Mouse (Mus musculus) hindbrain, postnatal 0 days (tissue): ENCODE results near the gene Aagab. TPM values are rescaled to one million over a fixed set of nuclear protein-coding genes. Genes with fewer than 3 reads are reported as not detected.

Experiments used
- ATAC-seq: fragments of 200-750 bp; cut with Nextera tagmentation; 2 replicates; pipeline ENCODE4 v1.8.0; 2017; ENCODE audit warnings: mild to moderate bottlenecking, moderate TSS enrichment, moderate library complexity
- DNase-seq: peaks from one replicate; pipeline ENCODE4 v3.0.0-alpha.2; 2015; ENCODE audit warnings: low spot score
- H3K27ac ChIP-seq: fragments of 300-500 bp; sonication (generic); 2 replicates; pipeline ENCODE4 v1.5.1; 2014; ENCODE audit warnings: mild to moderate bottlenecking
- H3K27me3 ChIP-seq: fragments of 300-500 bp; sonication (generic); 2 replicates; pipeline ENCODE4 v1.6.1; 2014; ENCODE audit warnings: low read length, mixed read lengths; ENCODE audit not compliant: insufficient read depth
- H3K36me3 ChIP-seq: fragments of 300-500 bp; sonication (generic); 2 replicates; pipeline ENCODE4 v1.6.1; 2014; ENCODE audit warnings: low read length, mixed read lengths; ENCODE audit not compliant: insufficient read depth
- H3K4me1 ChIP-seq: fragments of 300-500 bp; sonication (generic); 2 replicates; pipeline ENCODE4 v1.6.1; 2014; ENCODE audit warnings: antibody characterized with exemption, low read length, mixed read lengths; ENCODE audit not compliant: insufficient read depth
- H3K4me2 ChIP-seq: fragments of 300-500 bp; sonication (generic); 2 replicates; pipeline ENCODE4 v1.6.1; 2014; ENCODE audit warnings: low read depth, mild to moderate bottlenecking, low read length, moderate library complexity, mixed read lengths
- H3K4me3 ChIP-seq: fragments of 300-500 bp; sonication (generic); 2 replicates; pipeline ENCODE4 v1.5.1; 2014; ENCODE audit warnings: low read length
- H3K9ac ChIP-seq: fragments of 300-500 bp; sonication (generic); replicated peaks from 2 replicates; pipeline ENCODE4 v1.6.1; 2014; ENCODE audit warnings: mild to moderate bottlenecking, low read length, moderate library complexity, mixed read lengths
- H3K9me3 ChIP-seq: fragments of 300-500 bp; sonication (generic); 2 replicates; pipeline ENCODE4 v1.6.1; 2016; ENCODE audit warnings: low read length, mixed read lengths
- CTCF ChIP-seq: IDR thresholded peaks from 2 replicates; pipeline ENCODE4 v1.5.1; 2016; ENCODE audit warnings: antibody characterized with exemption, control low read depth, low read depth
- WGBS: fragments of 180-500 bp; shearing (Covaris S2); extraction: QIAGEN DNeasy Blood & Tissue Kit; methylation state at CpG from one replicate; pipeline ENCODE4 v1.1.7; 2014; 5-methylcytosine and 5-hydroxymethylcytosine counted together
- polyA plus RNA-seq: library from polyadenylated mRNA; unstranded; fragments of >200 nt; fragmentation: Nextera tagmentation; extraction: Ambion mirVana; gene quantifications from 2 replicates; pipeline ENCODE4 v1.2.1, GENCODE M21; 2015
- total RNA-seq: library from RNA; depleted of rRNA; stranded (reverse); fragments of >200 nt; gene quantifications from 2 replicates; pipeline ENCODE4 v1.2.3, GENCODE M21; 2014

Gene Aagab
- total and polyA plus RNA-seq, 2 experiments from 2014 or later = 30.9 to 51.9 TPM

DNA sequence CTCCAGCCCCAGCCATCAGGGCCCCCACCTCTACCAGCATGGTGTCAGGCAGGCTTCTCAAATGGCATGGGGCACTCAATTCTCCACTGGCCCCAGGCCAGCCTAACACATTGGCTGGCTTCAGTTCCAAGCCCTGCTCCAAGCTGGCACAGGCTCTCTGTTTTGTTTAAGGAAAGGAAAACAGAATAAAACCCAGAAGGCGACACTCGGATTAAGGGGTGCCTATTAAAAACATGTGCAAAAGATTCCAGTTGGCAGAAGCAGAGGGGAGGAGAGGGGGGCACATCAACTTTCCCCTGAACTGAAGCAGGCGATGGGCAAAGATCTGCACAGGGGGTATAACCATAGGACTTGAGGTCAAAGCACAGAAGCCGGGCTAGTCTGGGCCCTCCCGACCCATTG is 56.5 kb downstream of the Aagab start:
- no peaks in the 10 kb centered on the region for H3K27me3 ChIP-seq
- no peaks in the 10 kb centered on the region for H3K36me3 ChIP-seq
- no peak overlapping the region for H3K4me2 ChIP-seq
- peak overlapping the region; percentile 15; the same call in 1 of the 2 replicates for H3K27ac ChIP-seq
- peaks cover 13% of the 10 kb centered on the region for H3K4me1 ChIP-seq
- WGBS = 40% methylated on average over 5 of the region's 5 CpGs
- no peak overlapping the region for H3K9ac ChIP-seq
- H3K9me3 ChIP-seq = no peaks in the 10 kb centered on the region
- TF ChIP-seq CTCF = no peak
- DNase-seq (peak; percentile 80), ATAC-seq (peak; percentile 57; the same call in 1 of the 2 replicates)
- no peak overlapping the region for H3K4me3 ChIP-seq

DNA sequence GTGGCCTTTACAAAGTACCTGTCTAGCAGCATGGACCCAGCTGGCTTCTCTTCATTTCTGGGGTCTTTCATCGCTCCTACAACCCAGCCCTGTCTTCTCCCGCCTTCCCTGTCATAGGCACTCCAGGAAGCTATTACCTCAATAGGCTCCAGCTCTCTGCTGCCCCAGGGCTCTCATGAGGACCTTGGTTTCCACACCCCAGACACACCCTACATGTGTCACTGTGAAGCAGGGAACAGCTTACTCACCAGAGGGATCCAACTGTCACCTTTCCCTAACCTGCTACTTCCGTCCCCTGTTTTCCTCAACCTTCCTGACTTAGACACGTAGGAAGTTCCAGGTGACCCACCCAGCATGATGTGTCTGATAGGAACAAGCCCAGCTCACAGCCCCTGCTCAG is 57.6 kb downstream of the Aagab start:
- TF ChIP-seq CTCF = no peak
- Histone ChIP-seq H3K27me3 (no peaks in the 10 kb centered on the region), H3K4me1 (peaks cover 15% of the 10 kb centered on the region; the same call in 1 of the 2 replicates), H3K9me3 (no peaks in the 10 kb centered on the region), H3K27ac (no peak overlapping the region), H3K4me2 (no peak overlapping the region), H3K4me3 (no peak overlapping the region), H3K9ac (no peak overlapping the region), H3K36me3 (no peaks in the 10 kb centered on the region)
- 94% methylated on average over 4 of the region's 4 CpGs for WGBS
- no peak for ATAC-seq
- DNase-seq = no peak

DNA sequence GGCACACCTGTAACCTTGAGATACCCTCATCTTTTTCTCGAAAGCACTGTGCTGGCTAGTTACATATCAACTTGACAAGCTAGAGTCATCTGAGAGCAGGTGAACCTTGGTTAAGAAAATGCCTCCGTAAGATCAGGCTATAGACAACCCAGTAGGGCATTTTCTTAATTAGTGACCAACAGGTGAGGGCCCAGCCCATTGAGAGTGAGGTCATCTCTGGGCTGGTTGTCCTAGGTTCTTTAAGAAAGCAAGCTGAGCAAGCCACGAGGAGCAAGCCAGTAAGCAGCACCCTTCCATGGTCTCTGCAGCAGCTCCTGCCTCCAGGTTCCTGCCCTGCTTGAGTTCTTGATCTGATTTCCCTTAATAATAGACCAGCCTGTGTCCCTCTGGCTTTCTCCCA is 58.2 kb downstream of the Aagab start:
- WGBS = 91% methylated on average over 3 of the region's 3 CpGs
- peaks cover 17% of the 10 kb centered on the region; the same call in 1 of the 2 replicates for H3K4me1 ChIP-seq
- no peak for TF ChIP-seq CTCF
- no peaks in the 10 kb centered on the region for H3K9me3 ChIP-seq
- H3K4me2 ChIP-seq = no peak overlapping the region
- no peak overlapping the region for H3K4me3 ChIP-seq
- H3K36me3 ChIP-seq = no peaks in the 10 kb centered on the region
- no peak for DNase-seq
- H3K27ac ChIP-seq = no peak overlapping the region
- ATAC-seq = no peak
- H3K27me3 ChIP-seq = no peaks in the 10 kb centered on the region
- no peak overlapping the region for H3K9ac ChIP-seq

DNA sequence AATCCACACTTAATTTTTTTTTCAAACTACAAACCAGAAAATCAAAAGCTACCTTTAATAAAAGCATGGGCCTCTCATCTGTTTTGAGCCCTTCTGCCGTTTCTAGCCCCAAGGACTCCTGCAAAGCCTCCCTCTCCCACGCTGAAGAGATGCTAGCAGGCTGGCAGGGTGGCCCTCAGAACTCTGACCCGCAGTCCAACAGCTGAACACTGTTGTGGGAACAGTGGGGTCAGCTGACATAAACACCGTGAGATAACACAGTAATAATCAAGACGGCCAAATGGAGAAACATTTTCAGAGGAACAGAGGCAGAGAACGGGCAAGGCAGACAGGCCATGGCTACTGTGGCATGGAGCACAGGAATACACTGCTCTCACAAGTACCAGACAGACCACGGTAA is 60.3 kb downstream of the Aagab start:
- 85% methylated on average over 7 of the region's 7 CpGs for WGBS
- Histone ChIP-seq H3K36me3 (no peaks in the 10 kb centered on the region), H3K27ac (no peak overlapping the region), H3K27me3 (no peaks in the 10 kb centered on the region), H3K4me2 (no peak overlapping the region), H3K4me3 (no peak overlapping the region), H3K4me1 (peaks cover 28% of the 10 kb centered on the region), H3K9me3 (no peaks in the 10 kb centered on the region), H3K9ac (no peak overlapping the region)
- ATAC-seq (no peak), DNase-seq (no peak)
- no peak for TF ChIP-seq CTCF

GRCm38 (mm10) chr9:63663222-63663621 is 60.8 kb downstream of the Aagab start:
- Histone ChIP-seq H3K4me3 (no peak overlapping the region), H3K27ac (no peak overlapping the region), H3K36me3 (no peaks in the 10 kb centered on the region), H3K4me2 (no peak overlapping the region), H3K9me3 (no peaks in the 10 kb centered on the region), H3K27me3 (no peaks in the 10 kb centered on the region), H3K9ac (no peak overlapping the region), H3K4me1 (peaks cover 32% of the 10 kb centered on the region)
- WGBS = 84% methylated on average over 10 of the region's 10 CpGs
- no peak for TF ChIP-seq CTCF
- no peak for DNase-seq
- no peak for ATAC-seq

- no peak overlapping the region for H3K9ac ChIP-seq
- peaks cover 27% of the 10 kb centered on the region for H3K4me1 ChIP-seq
- no peak overlapping the region for H3K27ac ChIP-seq
- no peak overlapping the region for H3K4me3 ChIP-seq
- H3K36me3 ChIP-seq = no peaks in the 10 kb centered on the region
- WGBS = 69% methylated on average over 2 of the region's 2 CpGs
- ATAC-seq = no peak
- no peak overlapping the region for H3K4me2 ChIP-seq
- H3K9me3 ChIP-seq = no peaks in the 10 kb centered on the region
- H3K27me3 ChIP-seq = no peaks in the 10 kb centered on the region
- no peak for DNase-seq
- no peak for TF ChIP-seq CTCF
Observed at GRCm38 (mm10) chr9:63664300-63664745, 61.9 kb downstream of the Aagab start.

DNA sequence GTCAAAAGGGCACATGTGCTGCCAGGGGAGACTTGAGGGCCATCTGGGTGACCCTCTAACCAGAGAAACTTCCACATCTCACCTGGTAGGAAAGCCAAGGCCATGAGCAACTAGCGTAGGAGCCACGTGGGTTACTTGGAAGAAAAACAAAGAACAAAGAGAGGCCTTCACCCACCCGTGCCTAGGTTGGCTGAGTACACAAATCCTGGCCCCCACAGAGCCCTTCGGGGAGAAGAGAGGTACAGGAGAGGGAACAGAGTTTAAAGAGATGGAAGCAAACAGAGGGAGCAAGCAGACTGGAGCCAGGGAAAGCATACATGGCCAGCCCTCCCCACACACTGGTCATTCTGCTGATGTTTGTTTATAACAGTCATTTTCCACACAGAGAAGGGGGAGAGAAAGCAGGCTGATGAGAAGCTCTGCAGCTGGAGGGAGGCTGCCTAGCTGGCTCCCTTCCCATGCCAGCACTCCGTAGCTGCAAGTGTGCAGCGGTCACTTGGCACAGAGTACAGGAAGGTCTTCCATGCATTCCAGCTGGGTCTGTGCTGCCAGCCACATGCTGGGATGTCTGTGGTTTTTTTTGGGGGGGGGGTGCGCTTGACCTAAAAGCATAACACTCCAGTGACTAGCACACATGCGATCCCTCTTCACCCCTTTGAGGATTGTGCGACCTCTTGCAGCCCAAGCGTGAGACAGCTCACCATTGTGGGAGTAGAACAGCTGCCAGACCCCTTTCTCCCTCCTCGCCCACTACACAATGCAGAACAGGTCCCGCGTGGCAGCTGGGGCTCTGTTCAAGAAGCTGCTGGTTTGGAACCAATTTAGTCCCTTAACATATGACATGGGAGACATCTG is 62.6 kb downstream of the Aagab start:
- no peak overlapping the region for H3K9ac ChIP-seq
- no peaks in the 10 kb centered on the region for H3K9me3 ChIP-seq
- TF ChIP-seq CTCF = no peak
- H3K4me3 ChIP-seq = no peak overlapping the region
- ATAC-seq = peak; percentile 71
- peak; percentile 73 for DNase-seq
- WGBS = 20% methylated on average over 13 of the region's 13 CpGs
- H3K4me1 ChIP-seq = peaks cover 24% of the 10 kb centered on the region
- no peak overlapping the region for H3K27ac ChIP-seq
- no peaks in the 10 kb centered on the region for H3K27me3 ChIP-seq
- no peaks in the 10 kb centered on the region for H3K36me3 ChIP-seq
- H3K4me2 ChIP-seq = no peak overlapping the region
